Mouse (Mus musculus) midbrain, embryonic 11.5 days (tissue): ENCODE measurements around the gene Spdl1. TPM values are rescaled to one million over a fixed set of nuclear protein-coding genes. Genes with fewer than 3 reads are reported as not detected.

Experiments
- ATAC-seq: fragments of 200-750 bp; cut with Nextera tagmentation; 2 replicates; pipeline ENCODE4 v1.8.0; 2017; ENCODE audit warnings: moderate TSS enrichment, moderate library complexity; ENCODE audit not compliant: low FRiP score
- DNase-seq: peaks from one replicate; pipeline ENCODE4 v3.0.0; 2015; ENCODE audit warnings: low spot score; ENCODE audit errors: missing footprints
- H3K27ac ChIP-seq: fragments of 300-500 bp; sonication (generic); 2 replicates; pipeline ENCODE4 v1.5.1; 2014; ENCODE audit warnings: low read depth, low read length
- H3K27me3 ChIP-seq: fragments of 300-500 bp; sonication (generic); 2 replicates; pipeline ENCODE4 v1.6.1; 2014; ENCODE audit warnings: mild to moderate bottlenecking, low read length, moderate library complexity, mixed read lengths; ENCODE audit not compliant: control insufficient read depth, insufficient read depth
- H3K36me3 ChIP-seq: fragments of 300-500 bp; sonication (generic); 2 replicates; pipeline ENCODE4 v1.6.1; 2014; ENCODE audit warnings: mild to moderate bottlenecking, low read length, moderate library complexity, mixed read lengths; ENCODE audit not compliant: control insufficient read depth, insufficient read depth
- H3K4me1 ChIP-seq: fragments of 300-500 bp; sonication (generic); 2 replicates; pipeline ENCODE4 v1.6.1; 2014; ENCODE audit warnings: low read length; ENCODE audit not compliant: control insufficient read depth, insufficient read depth
- H3K4me2 ChIP-seq: fragments of 300-500 bp; sonication (generic); 2 replicates; pipeline ENCODE4 v1.6.1; 2014; ENCODE audit warnings: mild to moderate bottlenecking, moderate library complexity
- H3K4me3 ChIP-seq: fragments of 300-500 bp; sonication (generic); 2 replicates; pipeline ENCODE4 v1.5.1; 2014; ENCODE audit warnings: low read depth, low read length
- H3K9ac ChIP-seq: fragments of 300-500 bp; sonication (generic); 2 replicates; pipeline ENCODE4 v1.6.1; 2014; ENCODE audit warnings: low read length
- H3K9me3 ChIP-seq: fragments of 300-500 bp; sonication (generic); 2 replicates; pipeline ENCODE4 v1.6.1; 2016; ENCODE audit warnings: low read length; ENCODE audit not compliant: control insufficient read depth
- WGBS: fragments of 180-500 bp; shearing (Covaris S2); extraction: QIAGEN DNeasy Blood & Tissue Kit; methylation state at CpG from one replicate; pipeline ENCODE4 v1.1.7; 2014; 5-methylcytosine and 5-hydroxymethylcytosine counted together
- polyA plus RNA-seq: library from polyadenylated mRNA; unstranded; fragments of >200 nt; fragmentation: Nextera tagmentation; extraction: Ambion mirVana; gene quantifications from 2 replicates; pipeline ENCODE4 v1.2.1, GENCODE M21; 2014

Gene Spdl1
- 30.2 and 30.8 TPM in 2 replicates for polyA plus RNA-seq

- H3K4me1 ChIP-seq = peaks cover 13% of the 10 kb centered on the region
- no peaks in the 10 kb centered on the region; the same call in 1 of the 2 replicates for H3K36me3 ChIP-seq
- no peaks in the 10 kb centered on the region for H3K9me3 ChIP-seq
- no peaks in the 10 kb centered on the region for H3K27me3 ChIP-seq
- DNase-seq (peak; percentile 99), ATAC-seq (peak; percentile 97)
- H3K27ac ChIP-seq = peak within 1 kb of the TSS; percentile 35; the same call in 1 of the 2 replicates
- H3K4me3 ChIP-seq = peak within 1 kb of the TSS; percentile 74
- H3K9ac ChIP-seq = peak within 1 kb of the TSS; percentile 86
- under 1% methylated on average over 49 of the region's 49 CpGs for WGBS
- H3K4me2 ChIP-seq = peak within 1 kb of the TSS; percentile 74
Measured at GRCm38 (mm10) chr11:34833318-34834086, at the start of gene Spdl1. TSS of gene Spdl1 (minus strand) at chr11:34833641.

- H3K9me3 ChIP-seq = no peaks in the 10 kb centered on the region
- no peak overlapping the region for H3K4me3 ChIP-seq
- WGBS = 53% methylated on average over 5 of the region's 5 CpGs
- no peak overlapping the region for H3K27ac ChIP-seq
- no peaks in the 10 kb centered on the region for H3K36me3 ChIP-seq
- H3K27me3 ChIP-seq = no peaks in the 10 kb centered on the region
- no peaks in the 10 kb centered on the region for H3K4me1 ChIP-seq
- no peak for ATAC-seq
- H3K9ac ChIP-seq = no peak overlapping the region
- H3K4me2 ChIP-seq = no peak overlapping the region
- no peak for DNase-seq
Measured at GRCm38 (mm10) chr11:34881528-34881927, 48.1 kb upstream of the Spdl1 start.

DNA sequence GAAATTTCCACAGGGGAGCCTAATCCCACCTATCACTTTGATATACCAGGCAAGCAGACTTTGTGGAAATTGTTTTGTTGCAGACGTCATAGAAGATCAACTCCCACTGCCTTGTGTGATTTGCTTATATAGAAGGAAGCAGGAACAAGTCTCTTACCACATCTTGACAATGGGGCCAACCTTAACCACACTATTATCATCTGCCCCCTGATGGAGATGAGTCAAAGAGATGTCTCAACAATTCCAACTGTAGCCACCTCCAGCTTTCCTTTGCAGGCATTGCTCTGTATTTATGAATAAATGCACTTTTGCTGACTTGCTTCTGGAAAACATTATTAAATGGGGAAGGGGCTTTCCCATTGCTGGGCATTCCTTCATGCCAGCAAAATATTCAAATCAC lies 46.2 kb upstream of the Spdl1 start:
- H3K9me3 ChIP-seq = no peaks in the 10 kb centered on the region
- 72% methylated on average over 1 of the region's 1 CpGs for WGBS

GRCm38 (mm10) chr11:34873861-34874260 lies 40.4 kb upstream of the Spdl1 start:
- H3K4me3 ChIP-seq = no peak overlapping the region
- 83% methylated on average over 2 of the region's 2 CpGs for WGBS
- H3K4me1 ChIP-seq = no peaks in the 10 kb centered on the region
- ATAC-seq = no peak
- no peaks in the 10 kb centered on the region for H3K9me3 ChIP-seq
- no peak overlapping the region for H3K9ac ChIP-seq
- no peak overlapping the region for H3K27ac ChIP-seq
- no peak for DNase-seq
- no peaks in the 10 kb centered on the region for H3K36me3 ChIP-seq
- H3K27me3 ChIP-seq = no peaks in the 10 kb centered on the region
- no peak overlapping the region for H3K4me2 ChIP-seq

More for the DNA sequence above, 46.2 kb upstream of the Spdl1 start:
- H3K36me3 ChIP-seq = no peaks in the 10 kb centered on the region
- H3K4me3 ChIP-seq = no peak overlapping the region
- H3K4me2 ChIP-seq = no peak overlapping the region
- no peak overlapping the region for H3K9ac ChIP-seq
- H3K4me1 ChIP-seq = no peaks in the 10 kb centered on the region
- ATAC-seq (no peak), DNase-seq (no peak)
- H3K27me3 ChIP-seq = no peaks in the 10 kb centered on the region
- no peak overlapping the region for H3K27ac ChIP-seq

DNA sequence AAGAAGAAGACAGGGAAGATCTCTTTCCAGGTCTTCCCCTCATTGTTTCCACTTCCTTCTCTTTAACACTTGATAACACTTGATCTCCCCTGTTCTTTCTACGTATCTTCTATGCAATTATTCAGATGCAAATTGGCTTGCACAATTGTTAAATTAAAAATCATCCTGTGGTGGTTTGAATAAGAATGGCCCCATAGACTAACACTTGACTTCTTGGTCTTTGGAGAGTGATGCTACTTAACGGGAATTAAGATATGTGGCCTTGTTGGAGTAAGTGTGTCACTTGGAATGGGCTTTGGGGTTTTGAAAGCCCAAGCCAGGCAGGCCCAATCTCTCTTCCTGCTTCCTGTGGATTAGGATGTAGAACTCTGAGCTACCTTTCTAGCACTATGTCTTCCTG lies 39.0 kb upstream of the Spdl1 start:
- WGBS = 69% methylated on average over 2 of the region's 2 CpGs
- DNase-seq = no peak
- no peaks in the 10 kb centered on the region for H3K9me3 ChIP-seq
- H3K4me2 ChIP-seq = no peak overlapping the region
- H3K36me3 ChIP-seq = no peaks in the 10 kb centered on the region
- no peak overlapping the region for H3K27ac ChIP-seq
- H3K9ac ChIP-seq = no peak overlapping the region
- ATAC-seq = no peak
- H3K4me3 ChIP-seq = no peak overlapping the region
- no peaks in the 10 kb centered on the region for H3K27me3 ChIP-seq
- no peaks in the 10 kb centered on the region for H3K4me1 ChIP-seq

GRCm38 (mm10) chr11:34871991-34872390 lies 38.5 kb upstream of the Spdl1 start:
- Histone ChIP-seq H3K9ac (no peak overlapping the region), H3K27ac (no peak overlapping the region), H3K27me3 (no peaks in the 10 kb centered on the region), H3K36me3 (no peaks in the 10 kb centered on the region), H3K9me3 (no peaks in the 10 kb centered on the region), H3K4me2 (no peak overlapping the region), H3K4me1 (no peaks in the 10 kb centered on the region), H3K4me3 (no peak overlapping the region)
- ATAC-seq (no peak), DNase-seq (no peak)
- WGBS = 80% methylated on average over 3 of the region's 3 CpGs

DNA sequence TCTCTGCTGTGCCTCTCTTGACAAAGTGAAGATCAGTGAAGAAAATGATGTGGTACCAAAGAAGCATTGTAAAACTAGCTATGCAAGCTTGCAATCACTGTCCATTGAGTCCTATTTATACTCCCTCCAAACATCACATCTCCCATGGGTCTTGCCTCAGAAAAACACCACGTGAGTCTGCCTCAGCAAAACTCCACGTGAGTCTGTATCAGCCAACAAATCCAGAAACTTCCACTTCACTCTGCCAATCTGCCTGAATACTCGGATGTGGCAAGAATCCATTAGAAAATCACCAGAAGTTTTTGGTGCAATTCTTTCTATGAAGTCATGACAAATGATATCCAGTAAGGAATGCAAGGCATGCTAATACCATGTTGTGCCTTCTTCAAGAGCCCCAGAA lies 38.0 kb upstream of the Spdl1 start:
- Histone ChIP-seq H3K9ac (no peak overlapping the region), H3K4me3 (no peak overlapping the region), H3K4me2 (no peak overlapping the region), H3K27me3 (no peaks in the 10 kb centered on the region), H3K36me3 (no peaks in the 10 kb centered on the region), H3K9me3 (no peaks in the 10 kb centered on the region), H3K27ac (no peak overlapping the region), H3K4me1 (no peaks in the 10 kb centered on the region)
- WGBS = 79% methylated on average over 3 of the region's 3 CpGs
- ATAC-seq (no peak), DNase-seq (no peak)

GRCm38 (mm10) chr11:34868626-34869025 lies 35.2 kb upstream of the Spdl1 start:
- 44% methylated on average over 6 of the region's 6 CpGs for WGBS
- Histone ChIP-seq H3K9ac (no peak overlapping the region), H3K9me3 (no peaks in the 10 kb centered on the region), H3K4me3 (no peak overlapping the region), H3K27ac (no peak overlapping the region), H3K4me1 (no peaks in the 10 kb centered on the region), H3K27me3 (no peaks in the 10 kb centered on the region), H3K4me2 (no peak overlapping the region), H3K36me3 (no peaks in the 10 kb centered on the region)
- ATAC-seq (no peak), DNase-seq (peak; percentile 81)

GRCm38 (mm10) chr11:34865741-34866270 lies 32.4 kb upstream of the Spdl1 start:
- H3K4me2 ChIP-seq = no peak overlapping the region
- no peak for DNase-seq
- WGBS = 82% methylated on average over 3 of the region's 3 CpGs
- no peaks in the 10 kb centered on the region for H3K27me3 ChIP-seq
- no peaks in the 10 kb centered on the region for H3K9me3 ChIP-seq
- ATAC-seq = no peak
- H3K4me3 ChIP-seq = no peak overlapping the region
- H3K36me3 ChIP-seq = no peaks in the 10 kb centered on the region
- H3K4me1 ChIP-seq = no peaks in the 10 kb centered on the region
- no peak overlapping the region for H3K9ac ChIP-seq
- no peak overlapping the region for H3K27ac ChIP-seq
